Mouse (Mus musculus) MEL (cell line): ENCODE results near the gene Nlk. TPM values are rescaled to one million over a fixed set of nuclear protein-coding genes. Genes with fewer than 3 reads are reported as not detected.

ENCODE experiments used
- DNase-seq: peaks from one replicate; pipeline ENCODE4 v3.0.0; 2011; ENCODE audit warnings: low read depth, low spot score
- H3K27ac ChIP-seq: 2 replicates; pipeline ENCODE4 v1.5.1; 2012; ENCODE audit warnings: low read depth, mild to moderate bottlenecking, control low read depth, low read length, moderate library complexity; ENCODE audit not compliant: control insufficient read depth
- H3K27me3 ChIP-seq, 2 experiments: fragments of 150-350 bp in 1 of 2; sonication (generic) in 1 of 2; 2 replicates each; pipeline ENCODE4 v1.6.1; 2012; ENCODE audit warnings: low read length in 2 of 2, mild to moderate bottlenecking in 2 of 2, improper control_type of control experiment in 1 of 2, moderate library complexity in 1 of 2; ENCODE audit not compliant: insufficient read depth in 2 of 2, control insufficient read depth in 1 of 2
- H3K36me3 ChIP-seq, 2 experiments: 2 replicates each; pipeline ENCODE4 v1.6.1; 2012 to 2014; ENCODE audit warnings: low read length in 2 of 2, improper control_type of control experiment in 1 of 2, inconsistent platforms in 1 of 2, mild to moderate bottlenecking in 1 of 2; ENCODE audit not compliant: insufficient read depth in 2 of 2, control insufficient read depth in 1 of 2
- H3K4me1 ChIP-seq, 2 experiments: fragments of 150-350 bp in 1 of 2; sonication (generic) in 1 of 2; 2 replicates each; pipeline ENCODE4 v1.6.1; 2012; ENCODE audit warnings: low read length in 2 of 2, improper control_type of control experiment in 1 of 2, mild to moderate bottlenecking in 1 of 2; ENCODE audit not compliant: insufficient read depth in 2 of 2, control insufficient read depth in 1 of 2
- H3K4me3 ChIP-seq, 2 experiments: fragments of 150-350 bp in 1 of 2; sonication (generic) in 1 of 2; 2 replicates each; pipeline ENCODE4 v1.5.1; 2012; ENCODE audit warnings: low read depth in 2 of 2, low read length in 2 of 2, mild to moderate bottlenecking in 2 of 2, moderate library complexity in 2 of 2, control low read depth in 1 of 2, improper control_type of control experiment in 1 of 2; ENCODE audit not compliant: control insufficient read depth in 1 of 2, insufficient read depth in 1 of 2
- H3K79me2 ChIP-seq: 2 replicates; pipeline ENCODE4 v1.6.1; 2012; ENCODE audit warnings: mild to moderate bottlenecking, low read length, moderate library complexity; ENCODE audit not compliant: control insufficient read depth, poor library complexity, insufficient read depth
- H3K9ac ChIP-seq: 2 replicates; pipeline ENCODE4 v1.6.1; 2012; ENCODE audit warnings: low read depth, mild to moderate bottlenecking, control low read depth, low read length, moderate library complexity; ENCODE audit not compliant: control insufficient read depth, poor library complexity, severe bottlenecking
- H3K9me3 ChIP-seq: fragments of 150-350 bp; sonication (generic); replicated peaks from 2 replicates; pipeline ENCODE4 v1.6.1; 2012; ENCODE audit warnings: mild to moderate bottlenecking, low read length, improper control_type of control experiment, moderate library complexity; ENCODE audit not compliant: insufficient read depth
- BHLHE40 ChIP-seq: IDR thresholded peaks from 2 replicates; pipeline ENCODE4 v1.6.1; 2012; ENCODE audit warnings: low read depth, mild to moderate bottlenecking, inconsistent platforms, low read length, improper control_type of control experiment, borderline replicate concordance
- CHD2 ChIP-seq: IDR thresholded peaks from 2 replicates; pipeline ENCODE4 v1.6.1; 2011; ENCODE audit warnings: low read length, improper control_type of control experiment
- EP300 ChIP-seq, 2 experiments: IDR thresholded peaks; 2 replicates each; pipeline ENCODE4 v1.6.1; 2011; ENCODE audit warnings: improper control_type of control experiment in 2 of 2, low read length in 2 of 2, low read depth in 1 of 2, mild to moderate bottlenecking in 1 of 2
- JUND ChIP-seq: IDR thresholded peaks from 2 replicates; pipeline ENCODE4 v1.6.1; 2011; ENCODE audit warnings: low read depth, mild to moderate bottlenecking, improper control_type of control experiment, low read length
- MAZ ChIP-seq: IDR thresholded peaks from 2 replicates; pipeline ENCODE4 v1.6.1; 2012; ENCODE audit warnings: low read depth, mild to moderate bottlenecking, inconsistent platforms, low read length, improper control_type of control experiment
- MEF2A ChIP-seq: IDR thresholded peaks from 2 replicates; pipeline ENCODE4 v1.6.1; 2014; ENCODE audit warnings: low read depth, mild to moderate bottlenecking, inconsistent platforms, low read length, improper control_type of control experiment; ENCODE audit not compliant: poor library complexity, insufficient replicate concordance, severe bottlenecking; ENCODE audit errors: extremely low read depth
- MYC ChIP-seq: IDR thresholded peaks from 2 replicates; pipeline ENCODE4 v1.6.1; 2011; ENCODE audit warnings: low read depth, mild to moderate bottlenecking, low read length, improper control_type of control experiment, moderate library complexity
- POLR2A ChIP-seq, 2 experiments: IDR thresholded peaks; 2 replicates each; pipeline ENCODE4 v1.6.1; 2011 to 2012; ENCODE audit warnings: low read length in 2 of 2, mild to moderate bottlenecking in 2 of 2, control low read depth in 1 of 2, improper control_type of control experiment in 1 of 2, low read depth in 1 of 2, moderate library complexity in 1 of 2; ENCODE audit not compliant: control insufficient read depth in 1 of 2, insufficient read depth in 1 of 2, poor library complexity in 1 of 2
- RCOR1 ChIP-seq: IDR thresholded peaks from 2 replicates; pipeline ENCODE4 v1.6.1; 2012; ENCODE audit warnings: low read depth, mild to moderate bottlenecking, inconsistent platforms, low read length, improper control_type of control experiment
- TAL1 ChIP-seq: IDR thresholded peaks from 2 replicates; pipeline ENCODE4 v1.6.1; 2012; ENCODE audit warnings: mild to moderate bottlenecking, inconsistent platforms, low read length, moderate library complexity, mixed read lengths
- TBP ChIP-seq: IDR thresholded peaks from 2 replicates; pipeline ENCODE4 v1.8.0; 2011; ENCODE audit warnings: low read depth, low read length, improper control_type of control experiment
- TCF12 ChIP-seq: IDR thresholded peaks from 2 replicates; pipeline ENCODE4 v1.6.1; 2014; ENCODE audit warnings: low read depth, mild to moderate bottlenecking, inconsistent platforms, low read length, improper control_type of control experiment, moderate library complexity
- UBTF ChIP-seq: IDR thresholded peaks from 2 replicates; pipeline ENCODE4 v1.6.1; 2012; ENCODE audit warnings: low read depth, mild to moderate bottlenecking, inconsistent platforms, low read length, improper control_type of control experiment, moderate library complexity, borderline replicate concordance; ENCODE audit not compliant: insufficient read depth
- USF1 ChIP-seq: IDR thresholded peaks from 2 replicates; pipeline ENCODE4 v1.6.1; 2014; ENCODE audit warnings: low read depth, mild to moderate bottlenecking, inconsistent platforms, low read length, improper control_type of control experiment, moderate library complexity
- ZC3H11A ChIP-seq: IDR thresholded peaks from 2 replicates; pipeline ENCODE4 v1.6.1; 2012; ENCODE audit warnings: low read depth, mild to moderate bottlenecking, inconsistent platforms, low read length, improper control_type of control experiment
- ZMIZ1 ChIP-seq: IDR thresholded peaks from 2 replicates; pipeline ENCODE4 v1.6.1; 2012; ENCODE audit warnings: low read depth, mild to moderate bottlenecking, inconsistent platforms, low read length, improper control_type of control experiment, moderate library complexity
- polyA plus RNA-seq, 2 experiments: library from polyadenylated mRNA; stranded (reverse) in 1 of 2; unstranded in 1 of 2; fragments of >175 nt in 1 of 2; fragments of >200 nt in 1 of 2; gene quantifications; 2 replicates each; pipeline versions ENCODE4 v1.2.1 to v1.2.4; 2012; ENCODE audit warnings: low replicate concordance in 2 of 2, low read depth in 1 of 2; ENCODE audit not compliant: insufficient read length in 2 of 2, insufficient read depth in 1 of 2, missing spikeins in 1 of 2
- total RNA-seq: library from RNA; depleted of rRNA; stranded (reverse); fragments of 300-350 nt; gene quantifications from 2 replicates; pipeline ENCODE4 v1.2.3, GENCODE M21; 2012

Gene Nlk
- total and polyA plus RNA-seq, 3 experiments = 16.9 to 17.9 TPM; not detected in 1

- Histone ChIP-seq H3K36me3 (peaks cover 0 to 4% of the 10 kb centered on the region in 2 experiments; a peak in 2 of 4 replicates), H3K79me2 (no peaks in the 10 kb centered on the region), H3K27me3 (no peaks in the 10 kb centered on the region), H3K27ac (no peak overlapping the region), H3K4me1 (peaks cover 0 to 6% of the 10 kb centered on the region in 2 experiments; a peak in 3 of 4 replicates), H3K9me3 (no peaks in the 10 kb centered on the region), H3K9ac (no peak overlapping the region), H3K4me3 (no peak overlapping the region)
- TF ChIP-seq UBTF (no peak), TBP (no peak), EP300 (IDR thresholded peaks at IDR 0.05; ENCODE audit: low read depth in 1 of 2, low read length in 2 of 2) (no peak)
- no peak for DNase-seq
These were observed 167.2 kb downstream of the Nlk start for GRCm38 (mm10) chr11:78530001-78530400.

- no peak for DNase-seq
- Histone ChIP-seq H3K79me2 (no peaks in the 10 kb centered on the region), H3K4me3 (no peak overlapping the region), H3K27ac (no peak overlapping the region), H3K36me3 (no peaks in the 10 kb centered on the region; a peak in 2 of 4 replicates), H3K9ac (no peak overlapping the region), H3K9me3 (no peaks in the 10 kb centered on the region), H3K4me1 (no peaks in the 10 kb centered on the region), H3K27me3 (no peaks in the 10 kb centered on the region)
- TF ChIP-seq JUND (no peak), ZMIZ1 (no peak), MEF2A (no peak), BHLHE40 (no peak), TCF12 (no peak), USF1 (no peak), CHD2 (no peak), MYC (no peak), RCOR1 (no peak), POLR2A (IDR thresholded peaks at IDR 0.05; ENCODE audit: control insufficient read depth in 1 of 2, insufficient read depth in 1 of 2, low read depth in 1 of 2, low read length in 2 of 2, poor library complexity in 1 of 2) (no peak), MAZ (no peak), TAL1 (no peak), EP300 (IDR thresholded peaks at IDR 0.05; ENCODE audit: low read depth in 1 of 2, low read length in 2 of 2) (no peak), ZC3H11A (no peak)
These were observed 168.5 kb downstream of the Nlk start for GRCm38 (mm10) chr11:78528714-78529113.
